Mouse (Mus musculus) common myeloid progenitor, adult 5-6 weeks (primary cell): Measurements from ENCODE around the gene Rps6ka2. TPM values are rescaled to one million over a fixed set of nuclear protein-coding genes. Genes with fewer than 3 reads are reported as not detected.
"Not testable (repeated sequence)": the region's sequence is repeated elsewhere in the genome, so short reads cannot be mapped to it uniquely, and the experiment has no call there.

Experiments used
- ATAC-seq: replicated peaks from 2 replicates; pipeline ENCODE4 v1.8.0; 2016; ENCODE audit warnings: low read depth, mild to moderate bottlenecking, moderate TSS enrichment, inconsistent platforms; ENCODE audit not compliant: poor library complexity, severe bottlenecking
- total RNA-seq: library from RNA; stranded (forward); fragments of 200-1000, 187-1606 nt; gene quantifications from 2 replicates; pipeline ENCODE4 v1.2.3, GENCODE M21; 2017

Rps6ka2 gene
- total RNA-seq, 1 experiment from 2014 or later: 2.1 TPM

DNA sequence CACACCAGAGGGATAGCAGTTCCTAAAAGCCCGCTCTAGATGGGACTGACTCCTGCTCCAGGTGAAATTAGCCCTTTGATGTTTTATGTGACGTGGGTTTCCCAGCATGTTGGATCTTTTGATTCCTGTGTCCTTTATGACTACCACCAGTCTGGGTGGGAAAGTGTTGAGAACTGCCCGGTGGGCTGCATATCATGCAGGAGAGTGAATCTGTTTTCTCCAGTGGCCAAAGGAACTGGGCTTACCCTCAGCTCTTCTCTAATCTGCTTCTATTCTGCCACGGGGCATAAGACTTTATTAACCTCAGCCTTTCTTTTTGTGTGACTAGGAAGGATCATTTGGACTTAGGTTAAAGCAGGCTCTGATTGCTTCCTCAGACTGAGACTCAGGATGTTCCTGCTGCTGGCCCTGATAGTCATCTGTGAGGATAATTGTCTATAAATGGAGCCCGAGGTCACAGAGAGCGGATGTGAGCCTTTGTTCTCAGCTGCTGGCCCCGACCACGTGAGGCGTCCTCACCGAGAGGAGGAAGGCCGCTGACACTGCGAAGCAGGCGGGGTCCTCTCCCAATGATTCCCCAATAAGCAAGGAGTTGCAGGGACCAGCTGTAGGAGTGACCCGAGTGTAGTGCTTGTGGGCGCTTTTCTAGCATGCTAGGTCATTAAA, 821 bp upstream of the Rps6ka2 start:
- peak; percentile 43 for ATAC-seq

GRCm38 (mm10) chr17:7170304-7171295, 685 bp downstream of the Rps6ka2 start:
- no peak for ATAC-seq

- ATAC-seq: no peak
Measured at GRCm38 (mm10) chr17:7173331-7174028, 3.6 kb downstream of the Rps6ka2 start.

DNA sequence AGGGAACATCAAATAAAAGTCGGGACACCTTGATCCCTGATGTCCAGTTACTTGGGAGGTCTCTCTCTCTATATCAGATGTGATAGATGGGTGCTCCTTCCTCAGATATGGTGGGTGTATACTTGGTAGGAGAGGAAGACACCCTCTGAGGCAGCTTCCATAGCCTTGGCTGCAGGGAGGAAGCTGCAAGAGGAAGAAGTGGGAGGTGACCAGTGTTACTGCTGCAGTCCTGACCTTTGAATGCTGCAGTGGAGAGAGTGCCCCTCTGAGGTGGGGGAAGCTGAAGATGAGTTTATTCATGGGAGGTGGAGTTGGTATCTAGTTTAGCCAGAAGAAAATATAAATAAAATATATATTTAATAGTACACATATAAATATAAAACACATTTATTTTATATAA, 5.4 kb downstream of the Rps6ka2 start:
- ATAC-seq: no peak

DNA sequence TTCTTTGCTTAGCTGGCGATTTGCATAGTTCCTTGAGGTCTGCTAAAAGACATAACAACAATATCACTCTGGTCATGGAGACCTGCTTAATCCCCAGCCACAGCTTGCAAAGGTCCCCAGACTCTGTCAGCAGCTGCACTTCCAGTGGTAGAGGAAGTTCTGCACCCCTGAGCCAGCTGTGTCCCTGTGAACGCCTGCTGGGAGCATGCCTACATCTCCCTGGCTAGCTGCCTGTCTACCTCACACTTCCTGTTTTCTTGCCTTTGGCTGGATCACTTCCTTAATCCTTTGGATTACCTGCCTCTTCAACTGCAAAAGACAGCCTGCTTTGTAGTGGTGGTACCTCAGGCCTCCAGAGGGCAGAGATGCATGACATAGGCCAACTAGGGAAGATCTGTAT, 6.5 kb downstream of the Rps6ka2 start:
- peak; percentile 64 for ATAC-seq

DNA sequence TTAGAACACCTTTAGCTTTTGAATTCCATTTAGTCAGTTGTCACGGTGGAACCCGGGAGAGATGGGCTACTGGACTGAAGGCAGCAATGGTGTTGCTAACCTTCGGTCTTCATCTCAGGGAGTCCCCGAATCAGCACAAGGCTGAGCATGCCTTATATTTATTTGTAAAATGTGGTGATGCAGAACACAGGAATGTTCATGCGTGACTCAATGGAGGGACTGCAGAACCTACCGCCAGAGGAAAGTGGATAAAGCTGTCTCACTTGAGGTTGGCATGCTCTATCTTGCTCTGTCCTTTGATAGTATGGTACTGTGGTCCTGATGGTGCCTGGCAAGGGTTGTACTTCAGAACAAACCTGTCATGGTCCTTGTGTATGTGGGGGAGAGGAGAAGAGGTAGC, 8.3 kb downstream of the Rps6ka2 start:
- ATAC-seq: no peak

DNA sequence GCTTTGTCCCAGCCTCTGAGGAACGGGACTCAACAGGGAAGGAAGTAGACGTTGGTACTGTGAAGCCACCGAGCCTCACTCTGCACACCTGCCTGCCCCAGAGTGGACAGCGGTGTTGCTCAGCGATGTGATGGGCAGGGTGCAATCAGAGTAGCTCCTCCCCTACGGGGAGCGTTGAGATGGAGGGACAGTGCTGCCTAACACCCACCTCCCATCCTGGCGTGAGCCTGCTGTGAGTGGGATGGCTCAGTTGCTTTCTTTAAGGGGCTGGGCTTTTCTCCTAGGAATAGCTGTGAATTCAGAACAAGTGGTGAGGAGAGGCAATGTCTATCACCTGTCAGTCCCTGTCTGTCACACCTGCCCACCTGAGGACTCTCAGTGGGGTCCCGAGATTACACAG, 12.3 kb downstream of the Rps6ka2 start:
- no peak for ATAC-seq

- not testable (repeated sequence) for ATAC-seq
Measured at GRCm38 (mm10) chr17:7187037-7187436, 17.1 kb downstream of the Rps6ka2 start.

DNA sequence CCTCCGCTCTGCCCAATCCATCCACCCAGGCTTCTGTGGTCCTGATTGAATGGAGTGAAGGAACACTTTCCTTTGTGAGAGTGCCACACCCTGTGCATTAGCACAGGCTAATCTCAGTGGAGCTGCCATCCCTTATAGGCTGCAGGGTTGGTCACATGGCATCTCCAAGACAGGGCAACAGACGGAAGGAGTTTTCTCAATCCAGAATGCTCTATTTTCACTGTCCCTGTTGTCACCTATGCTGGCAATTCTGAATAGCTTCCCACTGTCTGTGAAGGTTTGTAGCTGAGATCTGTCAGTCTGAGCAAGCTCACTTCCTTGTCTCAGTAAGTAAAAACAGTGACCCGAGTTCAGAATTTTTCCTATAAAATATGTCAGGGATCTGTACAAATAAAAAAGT, 19.5 kb downstream of the Rps6ka2 start:
- no peak for ATAC-seq

DNA sequence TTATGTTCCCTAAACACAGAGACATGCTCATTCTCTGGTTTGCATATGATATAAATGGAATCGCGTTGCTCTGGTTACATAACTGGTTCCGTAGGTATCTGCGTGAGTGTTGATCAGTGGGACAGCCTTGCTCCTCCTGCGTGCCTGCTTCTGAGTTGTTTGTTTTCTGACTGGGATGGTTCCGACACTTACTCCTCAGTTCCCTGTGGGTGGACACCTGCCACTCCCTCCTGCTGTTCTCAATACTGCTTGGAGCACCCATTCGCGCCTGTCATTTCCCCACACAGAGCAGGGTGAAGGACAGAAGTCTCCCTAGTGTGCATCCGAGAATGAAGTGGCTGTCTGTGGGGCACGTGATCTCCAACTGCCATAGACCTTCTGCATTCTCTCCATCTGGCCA, 20.1 kb downstream of the Rps6ka2 start:
- ATAC-seq: no peak

DNA sequence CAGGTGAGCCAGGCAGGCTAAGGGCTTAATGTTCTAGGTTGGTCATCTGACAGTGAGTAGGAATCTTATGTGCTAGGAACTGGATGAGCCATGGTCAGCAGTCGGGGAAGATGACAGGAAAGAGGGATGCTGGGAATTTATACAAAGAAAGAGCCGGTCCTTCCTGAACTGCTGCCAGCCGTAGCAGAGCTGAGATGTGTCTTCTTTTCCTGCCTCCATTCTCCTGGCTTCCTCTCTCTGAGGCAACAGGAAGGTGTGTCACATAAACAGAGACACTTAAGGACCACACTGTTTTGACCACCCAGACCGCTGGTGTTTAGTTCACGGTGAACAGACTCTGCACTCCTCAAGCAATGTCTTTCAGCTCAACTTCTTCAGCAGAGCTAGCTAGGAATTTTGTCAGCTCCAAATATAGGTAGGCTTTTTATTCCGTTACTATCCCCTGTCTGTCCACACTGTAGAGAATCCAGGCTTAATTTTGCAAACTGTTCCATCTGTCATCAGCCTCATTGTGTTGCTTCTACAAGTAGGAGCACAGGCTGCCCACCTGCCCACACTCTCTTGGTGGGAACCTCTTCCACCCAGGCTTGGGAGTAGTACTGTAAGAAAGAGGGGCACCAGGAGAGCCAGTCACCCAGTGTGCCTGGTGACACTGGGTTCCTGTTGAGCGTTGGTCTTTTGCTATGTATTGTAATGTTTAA, 24.4 kb downstream of the Rps6ka2 start:
- no peak for ATAC-seq

- ATAC-seq: no peak
Measured at GRCm38 (mm10) chr17:7197121-7197925, 27.4 kb downstream of the Rps6ka2 start.

DNA sequence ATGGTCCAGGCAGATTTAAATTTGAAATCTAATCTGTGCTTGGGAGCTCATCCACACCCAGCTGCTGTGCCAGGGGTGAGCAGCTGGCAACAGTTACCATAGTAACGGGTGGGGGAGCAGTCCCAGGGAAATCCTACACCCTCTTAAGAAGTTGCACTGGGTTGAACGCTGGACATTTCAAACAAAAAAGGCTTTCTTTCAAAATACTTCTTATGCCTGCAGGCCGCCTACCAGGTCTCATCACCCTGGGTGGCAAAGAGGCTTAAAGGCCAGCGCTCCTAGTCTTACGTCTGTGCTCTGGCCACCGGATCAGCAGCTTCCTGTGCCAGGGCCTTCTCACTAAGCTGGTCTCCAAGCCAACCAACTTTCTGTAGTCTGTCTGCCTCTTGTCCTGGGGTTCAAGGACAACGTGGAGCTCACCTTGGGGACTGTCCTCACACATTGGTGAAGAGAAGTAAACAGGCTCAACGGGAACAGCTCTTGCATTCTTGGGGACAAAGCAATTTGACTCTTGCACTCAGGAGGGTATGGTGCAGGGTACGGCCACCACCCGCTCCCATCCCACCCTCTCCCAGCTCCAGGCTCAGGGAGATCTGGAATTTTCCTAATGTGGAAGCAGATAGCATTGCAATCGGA, 35.0 kb downstream of the Rps6ka2 start:
- no peak for ATAC-seq

DNA sequence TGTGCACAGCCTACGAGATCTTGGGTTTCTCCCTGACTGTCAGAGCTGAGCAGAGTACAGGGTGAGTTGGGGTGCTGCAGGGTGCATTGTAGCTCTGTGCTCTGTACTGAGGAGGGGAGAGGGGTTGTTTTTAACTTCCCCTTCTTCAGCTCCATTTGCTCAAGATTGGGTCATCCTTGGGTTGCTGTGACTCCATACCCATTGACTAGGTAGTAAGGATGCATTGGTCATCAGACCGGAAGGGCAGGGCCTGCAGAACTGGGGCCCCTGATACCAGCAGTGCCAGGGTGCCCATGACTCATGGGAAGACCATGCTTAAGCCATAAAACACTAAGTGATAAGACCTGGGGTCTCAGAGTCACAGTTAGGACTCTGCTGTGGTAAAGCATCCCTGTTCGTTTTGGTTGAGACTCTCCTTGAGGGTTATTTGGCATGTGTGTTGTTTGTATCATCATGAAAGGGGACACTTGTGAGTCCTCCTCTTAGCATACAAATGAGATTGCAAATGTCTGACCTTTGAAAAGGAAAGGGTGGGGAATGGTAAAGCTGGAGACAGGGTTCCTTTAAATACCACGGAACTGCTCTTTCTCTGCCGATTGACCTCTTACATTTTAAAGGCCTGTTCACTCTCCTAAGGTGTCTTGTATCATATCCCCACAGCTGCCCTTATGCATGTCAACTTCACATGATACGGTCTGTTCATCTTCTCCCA, 36.7 kb downstream of the Rps6ka2 start:
- no peak for ATAC-seq

- no peak for ATAC-seq
Measured at GRCm38 (mm10) chr17:7210648-7211047, 40.7 kb downstream of the Rps6ka2 start.

DNA sequence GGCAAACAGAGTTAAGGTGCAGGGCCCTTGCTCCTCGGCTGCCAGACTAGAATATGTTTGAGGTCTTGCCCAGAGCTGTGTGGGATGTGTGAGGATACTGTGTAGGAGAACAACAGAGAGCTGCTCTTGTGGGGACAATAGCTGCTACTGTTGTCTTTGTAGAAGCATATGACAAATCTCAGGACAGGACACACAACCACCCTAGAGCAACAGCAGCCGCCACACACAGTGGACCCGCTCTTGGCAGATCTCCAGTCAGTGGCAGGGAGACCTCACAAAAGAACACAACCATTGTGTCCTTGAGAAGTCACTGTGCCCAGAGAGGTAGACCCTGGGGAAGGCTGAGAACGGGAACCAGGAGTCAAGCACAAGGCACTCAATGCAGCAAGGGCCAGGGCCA, 42.0 kb downstream of the Rps6ka2 start:
- ATAC-seq: no peak

DNA sequence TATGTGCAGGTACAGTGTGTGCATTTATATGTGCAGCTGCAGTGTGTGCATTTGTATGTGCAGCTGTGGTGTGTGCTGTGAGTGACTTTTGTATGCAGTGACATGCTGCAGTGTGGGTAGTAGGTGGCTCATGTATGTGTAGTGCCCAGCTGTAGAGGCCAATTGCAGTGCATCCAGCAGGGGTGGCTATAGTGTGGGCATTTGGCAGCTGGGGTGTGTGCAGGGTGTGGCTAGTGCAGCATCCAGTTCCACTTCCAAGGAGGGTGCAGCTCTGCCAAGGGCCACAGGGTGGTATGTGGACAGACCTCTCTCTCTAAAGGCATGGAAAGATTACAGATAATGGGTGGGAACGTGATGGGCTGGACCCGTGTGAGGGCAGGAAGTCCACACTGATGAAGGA, 43.3 kb downstream of the Rps6ka2 start:
- no peak for ATAC-seq

- no peak for ATAC-seq
Measured at GRCm38 (mm10) chr17:7214061-7214460, 44.1 kb downstream of the Rps6ka2 start.
